Mouse (Mus musculus) kidney, postnatal 14 days (tissue): ENCODE measurements around the gene Agpat1.

Source experiments
- DNase-seq: peaks from one replicate; pipeline ENCODE4 v3.0.0; 2022; ENCODE audit warnings: mixed read lengths

The Agpat1 gene

GRCm38 (mm10) chr17:34635671-34636070 is 31.6 kb downstream of the Agpat1 start:
- DNase-seq: no peak

DNA sequence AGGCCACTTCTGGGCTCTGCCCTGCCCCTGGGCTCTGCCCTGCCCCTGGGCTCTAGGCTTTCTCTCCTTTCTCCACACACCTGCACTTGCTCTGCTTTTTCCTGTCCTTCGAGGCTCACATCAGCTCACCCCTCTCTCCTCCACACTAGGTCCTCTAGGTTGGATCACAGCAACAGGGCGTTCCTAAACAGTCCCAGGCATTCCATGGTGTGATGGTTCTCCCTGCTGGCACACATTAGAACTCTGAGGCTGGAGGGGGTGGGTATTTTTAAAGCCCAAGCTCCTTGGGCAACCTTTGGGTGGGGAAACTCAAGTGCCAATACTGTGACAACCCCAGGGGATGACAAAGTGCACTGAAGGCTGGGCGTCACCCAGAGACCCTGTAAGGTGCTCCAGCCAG is 33.4 kb downstream of the Agpat1 start:
- DNase-seq: no peak

DNA sequence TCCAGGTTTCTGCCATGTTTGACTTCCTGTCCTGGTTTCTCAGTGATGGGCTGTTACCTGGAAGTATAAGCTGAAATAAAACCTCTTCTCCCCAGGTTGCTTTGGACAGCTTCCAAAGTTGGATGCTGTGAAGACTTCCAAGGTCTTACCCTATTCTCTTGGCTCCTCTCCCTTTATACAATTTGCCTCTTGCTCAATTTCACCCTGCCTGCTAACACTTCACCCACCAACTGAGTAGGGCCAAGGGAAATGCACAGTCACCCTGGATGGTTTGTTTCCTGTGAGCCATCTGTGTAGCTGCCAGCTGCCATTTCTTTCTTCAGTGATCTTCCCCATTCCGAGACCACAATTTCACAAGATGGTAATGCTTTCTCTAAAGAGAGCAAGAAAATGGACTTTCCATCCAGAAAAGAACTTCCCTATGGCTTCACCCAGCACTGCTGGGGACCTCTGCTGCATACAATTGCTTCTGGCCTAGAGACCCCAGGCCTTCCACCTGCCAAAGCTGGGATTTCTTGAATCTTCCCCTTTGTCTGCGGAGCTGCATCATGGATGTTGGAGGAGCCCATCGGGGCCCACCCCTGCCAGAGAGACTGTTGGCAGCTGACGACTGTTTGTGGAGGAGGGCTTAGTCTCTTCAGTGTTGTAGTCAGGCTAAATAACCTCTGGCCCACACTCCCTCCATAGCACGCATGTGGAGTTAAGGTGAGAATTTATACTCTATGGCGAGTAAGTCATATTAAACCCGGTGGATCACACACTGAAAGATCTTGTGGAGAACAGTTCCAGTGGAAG is 35.6 kb downstream of the Agpat1 start:
- DNase-seq: no peak

DNA sequence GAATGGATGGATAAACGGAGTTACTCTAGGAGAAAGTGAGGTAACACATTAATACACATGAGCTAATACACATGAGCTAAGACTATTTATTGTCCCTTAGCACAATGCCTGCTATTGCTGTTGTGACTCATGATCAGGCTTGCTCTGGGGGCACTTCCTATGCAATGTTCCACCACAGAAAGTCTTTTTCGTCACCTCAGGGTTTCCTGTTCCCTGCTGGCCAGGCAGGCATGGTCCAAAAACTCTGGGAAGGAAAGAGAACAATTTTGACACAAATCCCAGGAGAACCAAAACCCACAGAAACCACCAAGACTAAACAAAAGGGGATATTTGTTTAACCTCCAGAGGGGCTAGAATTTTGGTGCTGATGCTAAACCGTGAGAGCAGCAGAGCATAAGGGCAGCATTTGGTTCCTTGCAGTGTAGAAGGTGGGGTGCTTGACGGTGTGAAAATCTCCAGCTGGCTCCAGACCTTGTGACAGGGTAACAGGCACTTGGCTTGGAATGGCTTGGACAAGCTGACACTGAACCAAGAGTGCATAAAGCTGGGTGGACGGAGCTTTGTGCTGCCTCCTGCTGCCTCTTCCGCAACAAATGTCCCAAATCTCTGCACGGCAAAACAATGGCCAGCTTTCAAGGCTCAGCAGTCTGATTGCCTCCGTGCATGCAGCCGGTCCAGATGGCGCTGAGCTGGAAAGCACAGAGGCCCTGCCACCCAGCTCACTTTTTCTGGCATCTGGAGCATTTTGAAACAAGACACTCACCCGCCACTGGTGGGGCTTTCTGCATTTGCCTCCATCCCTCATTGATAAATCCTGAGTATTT is 36.9 kb downstream of the Agpat1 start:
- DNase-seq: peak; percentile 63

DNA sequence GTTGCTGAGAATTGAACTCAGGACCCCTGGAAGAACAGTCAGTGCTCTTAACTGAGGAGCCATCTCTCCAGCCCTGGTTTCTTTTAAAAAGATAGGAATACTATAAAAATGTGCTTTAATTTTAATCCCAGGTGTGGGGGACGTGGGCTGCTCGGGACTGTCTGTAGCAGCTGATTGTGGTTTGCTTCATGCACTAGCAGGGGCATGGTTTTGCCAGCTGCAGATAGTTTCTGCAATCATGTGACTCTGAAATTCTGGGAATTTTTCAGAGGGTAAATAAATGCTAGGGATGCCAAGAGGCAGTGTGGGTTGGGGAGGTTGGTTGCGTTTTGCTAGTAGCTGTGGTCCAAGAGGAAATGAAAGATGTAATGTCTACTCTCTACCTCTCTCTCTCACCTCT is 37.9 kb downstream of the Agpat1 start:
- no peak for DNase-seq

GRCm38 (mm10) chr17:34643379-34643778 is 39.3 kb downstream of the Agpat1 start:
- DNase-seq: no peak

- no peak for DNase-seq
These were observed 39.9 kb downstream of the Agpat1 start for GRCm38 (mm10) chr17:34643944-34644343.

DNA sequence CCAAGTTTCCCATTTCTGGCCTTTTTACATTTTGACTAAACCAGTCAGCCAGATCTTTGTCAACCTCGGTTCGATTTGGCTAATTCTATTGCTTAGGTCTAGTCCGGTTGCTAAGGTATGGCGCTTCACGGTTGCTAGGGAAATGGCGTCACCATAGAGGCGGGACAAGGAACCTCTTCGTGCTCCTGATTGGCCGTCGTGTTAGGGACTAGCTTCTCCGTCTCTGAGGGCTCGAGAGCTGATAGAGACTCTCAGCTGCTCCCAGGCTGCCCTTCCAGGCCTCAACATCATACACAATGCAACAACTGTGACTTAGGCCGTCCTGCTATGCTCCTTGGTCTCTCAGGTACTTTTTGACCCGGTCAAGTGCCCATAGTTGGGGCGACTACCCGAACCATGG is 40.5 kb downstream of the Agpat1 start, which contains the start of gene Fkbpl:
Gene Fkbpl (plus strand): TSS at position 157 of the 400 bp plus-strand sequence.
- DNase-seq: peak; percentile 97

DNA sequence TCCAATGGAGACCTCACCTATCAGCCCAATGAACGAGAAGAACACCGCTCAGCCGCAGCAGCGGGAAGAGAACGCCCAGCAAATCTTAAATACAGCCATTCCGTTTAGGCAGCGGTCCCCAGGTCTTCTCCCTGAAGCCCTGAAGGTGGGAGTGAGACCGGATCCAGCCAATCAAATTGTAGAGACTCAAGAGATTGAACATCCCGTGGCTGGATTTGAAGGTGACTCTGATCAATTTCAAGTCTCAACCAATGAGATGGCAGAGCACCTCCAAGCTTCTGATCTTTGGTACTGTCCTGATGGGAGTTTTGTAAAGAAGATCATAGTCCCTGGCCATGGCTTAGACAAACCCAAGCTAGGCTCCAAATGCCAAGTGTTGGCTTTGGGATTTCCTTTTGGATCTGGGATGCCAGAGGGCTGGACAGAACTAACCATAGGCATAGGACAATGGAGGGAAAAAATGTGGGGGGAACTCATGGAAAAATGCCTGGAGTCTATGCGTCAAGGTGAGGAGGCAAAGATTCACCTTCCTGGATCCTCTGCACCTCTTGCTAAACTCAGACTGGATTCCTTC is 41.3 kb downstream of the Agpat1 start:
- no peak for DNase-seq

- DNase-seq: no peak
These were observed 41.9 kb downstream of the Agpat1 start for GRCm38 (mm10) chr17:34645831-34646511.

DNA sequence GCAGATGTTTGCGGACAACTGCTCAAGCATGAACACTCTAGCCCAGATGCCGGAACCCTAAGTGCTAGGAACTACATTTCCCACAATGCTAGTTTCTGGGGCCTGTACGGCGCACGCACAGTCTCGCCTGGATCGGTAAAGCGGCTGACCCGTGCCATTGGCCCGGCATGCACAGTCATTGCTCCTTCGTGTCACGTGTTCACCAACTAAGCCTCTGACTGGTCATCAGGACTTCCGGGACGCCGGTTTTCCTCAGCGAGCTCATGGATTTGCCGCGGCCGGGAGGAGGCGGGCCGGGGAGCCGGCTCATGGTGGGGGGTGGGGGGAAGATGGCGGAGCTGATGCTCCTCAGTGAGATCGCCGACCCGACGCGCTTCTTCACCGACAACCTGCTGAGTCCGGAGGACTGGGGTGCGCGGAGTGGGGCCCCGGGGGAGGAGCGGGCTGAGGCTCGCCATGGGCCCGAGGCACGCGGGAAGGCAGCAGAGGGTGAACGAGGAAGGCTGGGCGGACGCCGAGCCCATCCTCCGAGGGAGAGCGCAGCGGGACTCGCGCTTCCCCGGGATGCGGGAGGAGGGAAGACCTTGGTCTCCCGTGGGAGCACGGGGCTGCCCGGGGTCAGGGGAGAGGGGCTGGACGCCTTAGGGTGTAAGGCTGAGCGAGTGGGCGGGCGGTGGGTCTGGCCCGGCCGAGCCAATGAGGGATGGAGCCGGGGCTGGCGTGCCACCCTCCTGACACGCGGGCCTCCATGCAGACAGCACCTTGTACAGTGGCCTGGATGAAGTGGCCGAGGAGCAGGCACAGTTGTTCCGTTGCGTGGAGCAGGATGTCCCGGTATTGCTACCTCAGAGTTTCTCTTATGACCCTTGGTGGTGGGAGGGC is 43.1 kb downstream of the Agpat1 start, which contains the start of gene Atf6b:
Gene Atf6b (plus strand): TSS at position 241 of the 882 bp plus-strand sequence.
- DNase-seq: peak; percentile 98

DNA sequence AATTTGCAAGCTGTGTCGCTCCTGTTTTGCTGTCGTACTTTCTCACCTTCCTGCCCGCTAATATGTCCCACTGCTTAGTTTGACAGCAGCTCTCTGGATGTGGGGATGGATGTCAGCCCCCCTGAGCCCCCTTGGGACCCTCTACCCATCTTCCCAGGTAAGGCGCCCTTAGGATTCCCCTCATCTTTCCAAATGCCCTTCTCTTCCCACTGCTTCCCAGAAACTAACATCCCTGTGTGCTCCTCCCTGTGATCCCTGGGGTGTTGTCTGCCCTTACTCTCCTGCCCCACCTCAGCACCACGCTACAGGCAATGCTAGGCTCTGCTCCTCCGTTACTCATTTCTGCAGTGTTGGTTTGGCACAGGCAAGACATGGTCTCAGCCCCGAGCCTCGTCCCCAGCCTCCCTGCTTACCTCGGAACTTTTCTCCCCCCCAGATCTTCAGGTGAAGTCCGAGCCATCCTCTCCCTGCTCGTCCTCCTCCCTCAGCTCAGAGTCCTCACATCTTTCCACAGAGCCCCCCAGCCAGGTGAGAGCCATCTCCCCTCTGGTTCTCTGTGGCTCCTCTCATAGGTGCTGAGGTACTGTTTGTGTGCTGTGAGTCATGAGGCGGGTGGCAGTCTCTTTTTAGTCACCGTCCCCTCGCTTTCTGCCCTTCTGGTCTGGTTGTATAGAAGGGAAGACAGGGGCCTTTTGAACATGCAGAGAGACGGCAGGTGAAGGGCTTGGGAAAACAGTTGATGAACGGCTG is 44.3 kb downstream of the Agpat1 start:
- no peak for DNase-seq

- no peak for DNase-seq
These were observed 45.2 kb downstream of the Agpat1 start for GRCm38 (mm10) chr17:34649106-34649864.

GRCm38 (mm10) chr17:34650781-34651180 is 46.7 kb downstream of the Agpat1 start:
- DNase-seq: no peak

- DNase-seq: peak; percentile 69
These were observed 47.6 kb downstream of the Agpat1 start for GRCm38 (mm10) chr17:34651507-34652221.

DNA sequence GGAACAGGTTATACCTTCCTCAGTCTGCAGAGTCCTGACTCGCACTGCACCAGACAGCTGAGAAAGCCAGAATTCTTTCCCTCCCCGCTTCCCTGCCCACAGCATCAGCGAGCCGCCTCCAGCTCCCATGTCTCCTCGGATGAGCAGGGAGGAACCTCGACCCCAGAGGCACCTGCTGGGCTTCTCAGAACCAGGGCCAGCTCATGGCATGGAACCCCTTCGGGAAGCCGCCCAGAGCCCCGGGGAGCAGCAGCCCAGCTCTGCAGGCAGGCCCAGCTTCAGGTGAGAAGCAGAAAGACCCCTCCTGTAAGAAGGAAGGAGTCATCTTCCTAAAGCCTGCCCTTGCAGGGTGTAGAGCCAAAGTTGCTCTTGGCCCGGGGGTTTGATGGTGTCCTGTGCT is 48.5 kb downstream of the Agpat1 start:
- DNase-seq: no peak

- no peak for DNase-seq
These were observed 48.9 kb downstream of the Agpat1 start for GRCm38 (mm10) chr17:34652985-34653384.

- DNase-seq: peak; percentile 52
These were observed 49.8 kb downstream of the Agpat1 start for GRCm38 (mm10) chr17:34653746-34654285.

GRCm38 (mm10) chr17:34654392-34654791 is 50.3 kb downstream of the Agpat1 start:
- DNase-seq: no peak
